Mouse (Mus musculus): Measurements from ENCODE around the gene Stat3.

DNA sequence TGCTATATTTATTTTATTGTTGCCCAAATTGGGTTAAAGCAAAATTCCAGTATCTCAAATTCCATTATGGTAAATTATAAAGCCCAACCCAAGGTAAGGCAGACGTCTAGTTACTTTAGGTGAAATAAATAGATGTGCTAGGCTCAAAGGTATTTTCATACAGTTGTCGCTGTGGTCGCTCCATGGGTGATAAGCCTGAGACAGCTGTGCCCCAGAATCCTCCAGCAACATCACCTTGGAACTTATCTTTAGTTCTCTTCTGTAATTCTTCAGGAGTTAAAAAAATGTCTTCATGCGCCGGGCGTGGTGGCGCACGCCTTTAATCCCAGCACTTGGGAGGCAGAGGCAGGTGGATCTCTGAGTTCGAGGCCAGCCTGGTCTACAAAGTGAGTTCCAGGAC, 100.4 kb downstream of the Stat3 start:
- TF ChIP-seq CTCF (IDR thresholded peaks at IDR 0.05; ENCODE audit: low read depth) (no peak), EP300 (optimal IDR thresholded peaks at IDR 0.05) (no peak)
